Mouse (Mus musculus): Measurements from ENCODE around the gene Gm10273.

DNA sequence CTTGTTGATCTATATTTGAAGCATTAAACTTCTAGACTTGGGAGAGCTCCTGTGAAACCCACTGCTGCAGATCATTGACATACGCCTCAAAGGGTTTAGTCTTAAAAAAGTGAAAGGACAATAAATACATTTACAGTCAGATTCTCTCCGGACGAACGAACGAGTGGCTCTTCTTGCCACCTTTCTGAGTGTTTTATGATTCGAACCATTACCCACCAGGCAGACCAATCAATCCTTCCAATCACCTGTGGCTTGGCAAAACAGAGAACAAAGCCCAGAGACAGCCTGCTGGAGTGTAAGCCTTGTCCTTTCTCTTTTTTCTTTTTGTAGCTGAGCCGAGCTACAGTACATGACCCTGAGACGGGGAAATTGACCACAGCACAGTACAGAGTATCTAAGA lies 40.4 kb upstream of the Gm10273 start:
- TF ChIP-seq GATA1 (IDR thresholded peaks at IDR 0.05; ENCODE audit: low read length) (no peak), TAL1 (IDR thresholded peaks at IDR 0.05; ENCODE audit: low read length) (no peak)

Data from erythroblast, embryonic 14.5 days (primary cell).